Mouse (Mus musculus): ENCODE measurements at regions not wholly inside any gene's neighbourhood (a gene's known extent, or its start where the extent isn't known, plus 50 kb on each side); places are given as distances from the start of the nearest gene placed in this dataset.

GRCm38 (mm10) chr7:72362690-72363089 is 56.3 kb upstream of the Mctp2 start:
- peak; percentile 81 for TF ChIP-seq CTCF (IDR thresholded peaks at IDR 0.05; ENCODE audit: borderline replicate concordance, extremely low read depth, insufficient read depth, insufficient read length)
- TF ChIP-seq POLR2A (IDR thresholded peaks at IDR 0.05; ENCODE audit: borderline replicate concordance, extremely low read depth, insufficient read depth, insufficient read length, poor library complexity, severe bottlenecking): no peak
- peak; percentile 56 for DNase-seq (ENCODE audit: low read depth)

- peak; percentile 75 for TF ChIP-seq CTCF (IDR thresholded peaks at IDR 0.05; ENCODE audit: borderline replicate concordance, extremely low read depth, insufficient read depth, insufficient read length)
- no peak for TF ChIP-seq POLR2A (IDR thresholded peaks at IDR 0.05; ENCODE audit: borderline replicate concordance, extremely low read depth, insufficient read depth, insufficient read length, poor library complexity, severe bottlenecking)
- peak; percentile 77 for DNase-seq (ENCODE audit: low read depth)
Measured at GRCm38 (mm10) chr7:72391323-72391722, 84.9 kb upstream of the Mctp2 start.

- TF ChIP-seq CTCF (IDR thresholded peaks at IDR 0.05; ENCODE audit: borderline replicate concordance, extremely low read depth, insufficient read depth, insufficient read length) (peak; percentile 84), POLR2A (IDR thresholded peaks at IDR 0.05; ENCODE audit: borderline replicate concordance, extremely low read depth, insufficient read depth, insufficient read length, poor library complexity, severe bottlenecking) (no peak)
- peak; percentile 89 for DNase-seq (ENCODE audit: low read depth)
Measured at GRCm38 (mm10) chr7:72400056-72400455, 93.6 kb upstream of the Mctp2 start.

- DNase-seq (ENCODE audit: low read depth): no peak
- TF ChIP-seq POLR2A (IDR thresholded peaks at IDR 0.05; ENCODE audit: borderline replicate concordance, extremely low read depth, insufficient read depth, insufficient read length, poor library complexity, severe bottlenecking): no peak
- no peak for TF ChIP-seq CTCF (IDR thresholded peaks at IDR 0.05; ENCODE audit: borderline replicate concordance, extremely low read depth, insufficient read depth, insufficient read length)
Measured at GRCm38 (mm10) chr7:72406131-72406530, 99.7 kb upstream of the Mctp2 start.

- TF ChIP-seq POLR2A (IDR thresholded peaks at IDR 0.05; ENCODE audit: borderline replicate concordance, extremely low read depth, insufficient read depth, insufficient read length, poor library complexity, severe bottlenecking) (no peak), CTCF (IDR thresholded peaks at IDR 0.05; ENCODE audit: borderline replicate concordance, extremely low read depth, insufficient read depth, insufficient read length) (no peak)
- DNase-seq (ENCODE audit: low read depth): no peak
Measured at GRCm38 (mm10) chr7:72408409-72408986, 102.1 kb upstream of the Mctp2 start.

GRCm38 (mm10) chr7:72438552-72438951 is 132.1 kb upstream of the Mctp2 start:
- DNase-seq (ENCODE audit: low read depth): peak; percentile 71
- TF ChIP-seq CTCF (IDR thresholded peaks at IDR 0.05; ENCODE audit: borderline replicate concordance, extremely low read depth, insufficient read depth, insufficient read length) (no peak), POLR2A (IDR thresholded peaks at IDR 0.05; ENCODE audit: borderline replicate concordance, extremely low read depth, insufficient read depth, insufficient read length, poor library complexity, severe bottlenecking) (no peak)

- TF ChIP-seq POLR2A (IDR thresholded peaks at IDR 0.05; ENCODE audit: borderline replicate concordance, extremely low read depth, insufficient read depth, insufficient read length, poor library complexity, severe bottlenecking) (no peak), CTCF (IDR thresholded peaks at IDR 0.05; ENCODE audit: borderline replicate concordance, extremely low read depth, insufficient read depth, insufficient read length) (no peak)
- peak; percentile 46 for DNase-seq (ENCODE audit: low read depth)
Measured at GRCm38 (mm10) chr7:72442001-72442400, 135.6 kb upstream of the Mctp2 start.

GRCm38 (mm10) chr7:72444016-72444415 is 137.6 kb upstream of the Mctp2 start:
- no peak for DNase-seq (ENCODE audit: low read depth)
- TF ChIP-seq POLR2A (IDR thresholded peaks at IDR 0.05; ENCODE audit: borderline replicate concordance, extremely low read depth, insufficient read depth, insufficient read length, poor library complexity, severe bottlenecking) (no peak), CTCF (IDR thresholded peaks at IDR 0.05; ENCODE audit: borderline replicate concordance, extremely low read depth, insufficient read depth, insufficient read length) (no peak)

- DNase-seq (ENCODE audit: low read depth): no peak
- no peak for TF ChIP-seq POLR2A (IDR thresholded peaks at IDR 0.05; ENCODE audit: borderline replicate concordance, extremely low read depth, insufficient read depth, insufficient read length, poor library complexity, severe bottlenecking)
- TF ChIP-seq CTCF (IDR thresholded peaks at IDR 0.05; ENCODE audit: borderline replicate concordance, extremely low read depth, insufficient read depth, insufficient read length): no peak
Measured at GRCm38 (mm10) chr7:72444792-72445191, 138.4 kb upstream of the Mctp2 start.

- DNase-seq (ENCODE audit: low read depth): no peak
- TF ChIP-seq CTCF (IDR thresholded peaks at IDR 0.05; ENCODE audit: borderline replicate concordance, extremely low read depth, insufficient read depth, insufficient read length): no peak
- no peak for TF ChIP-seq POLR2A (IDR thresholded peaks at IDR 0.05; ENCODE audit: borderline replicate concordance, extremely low read depth, insufficient read depth, insufficient read length, poor library complexity, severe bottlenecking)
Measured at GRCm38 (mm10) chr7:72446911-72447310, 140.5 kb upstream of the Mctp2 start.

- no peak for DNase-seq (ENCODE audit: low read depth)
- TF ChIP-seq POLR2A (IDR thresholded peaks at IDR 0.05; ENCODE audit: borderline replicate concordance, extremely low read depth, insufficient read depth, insufficient read length, poor library complexity, severe bottlenecking): no peak
Measured at GRCm38 (mm10) chr7:72462978-72463377, 156.6 kb upstream of the Mctp2 start.

- TF ChIP-seq POLR2A (IDR thresholded peaks at IDR 0.05; ENCODE audit: borderline replicate concordance, extremely low read depth, insufficient read depth, insufficient read length, poor library complexity, severe bottlenecking): no peak
- TF ChIP-seq CTCF (IDR thresholded peaks at IDR 0.05; ENCODE audit: borderline replicate concordance, extremely low read depth, insufficient read depth, insufficient read length): no peak
- DNase-seq (ENCODE audit: low read depth): no peak
Measured at GRCm38 (mm10) chr7:72464658-72465057, 158.2 kb upstream of the Mctp2 start.

Measured in brain, embryonic 14.5 days (tissue).